Mouse (Mus musculus) embryonic facial prominence, embryonic 11.5 days (tissue): ENCODE data around the gene Grap. TPM values are rescaled to one million over a fixed set of nuclear protein-coding genes. Genes with fewer than 3 reads are reported as not detected.
A peak's percentile ranks its signal among the peaks of the same experiment; 100 is the strongest.

Experiments used
- ATAC-seq: fragments of 200-750 bp; cut with Nextera tagmentation; replicated peaks from 2 replicates; pipeline ENCODE4 v1.8.0; 2017; ENCODE audit warnings: low read depth; ENCODE audit not compliant: insufficient number of reproducible peaks, low FRiP score, low TSS enrichment
- DNase-seq: peaks from one replicate; pipeline ENCODE4 v3.0.0-alpha.2; 2015; ENCODE audit warnings: low spot score
- H3K27ac ChIP-seq: fragments of 300-500 bp; sonication (generic); replicated peaks from 2 replicates; pipeline ENCODE4 v1.5.1; 2014; ENCODE audit warnings: mild to moderate bottlenecking, low read depth, low read length, control low read depth
- H3K27me3 ChIP-seq: fragments of 300-500 bp; sonication (generic); 2 replicates; pipeline ENCODE4 v1.6.1; 2014; ENCODE audit warnings: mild to moderate bottlenecking, low read length, moderate library complexity, mixed read lengths; ENCODE audit not compliant: control insufficient read depth, insufficient read depth
- H3K36me3 ChIP-seq: fragments of 300-500 bp; sonication (generic); replicated peaks from 2 replicates; pipeline ENCODE4 v1.6.1; 2014; ENCODE audit warnings: low read depth, mild to moderate bottlenecking, low read length, moderate library complexity, mixed read lengths; ENCODE audit not compliant: control insufficient read depth, insufficient read depth
- H3K4me1 ChIP-seq: fragments of 300-500 bp; sonication (generic); 2 replicates; pipeline ENCODE4 v1.6.1; 2014; ENCODE audit warnings: low read length, mixed read lengths; ENCODE audit not compliant: control insufficient read depth, insufficient read depth
- H3K4me2 ChIP-seq: fragments of 300-500 bp; sonication (generic); 2 replicates; pipeline ENCODE4 v1.6.1; 2014; ENCODE audit warnings: low read depth, mild to moderate bottlenecking, control low read depth, low read length, moderate library complexity
- H3K4me3 ChIP-seq: fragments of 300-500 bp; sonication (generic); 2 replicates; pipeline ENCODE4 v1.5.1; 2014; ENCODE audit warnings: low read depth, low read length, control low read depth
- H3K9ac ChIP-seq: fragments of 300-500 bp; sonication (generic); replicated peaks from 2 replicates; pipeline ENCODE4 v1.6.1; 2014; ENCODE audit warnings: mild to moderate bottlenecking, control low read depth, low read length
- H3K9me3 ChIP-seq: fragments of 300-500 bp; sonication (generic); replicated peaks from 2 replicates; pipeline ENCODE4 v1.6.1; 2016; ENCODE audit warnings: mild to moderate bottlenecking, low read length, inconsistent platforms, mixed read lengths; ENCODE audit not compliant: control insufficient read depth
- WGBS: fragments of 180-500 bp; shearing (Covaris S2); extraction: QIAGEN DNeasy Blood & Tissue Kit; methylation state at CpG from one replicate; pipeline ENCODE4 v1.1.7; 2014; 5-methylcytosine and 5-hydroxymethylcytosine counted together
- polyA plus RNA-seq: library from polyadenylated mRNA; unstranded; fragments of >200 nt; fragmentation: Nextera tagmentation; extraction: Ambion mirVana; gene quantifications from 2 replicates; pipeline ENCODE4 v1.2.1, GENCODE M21; 2014

Gene Grap
- polyA plus RNA-seq, 1 experiment from 2014 or later = 3.4 TPM

GRCm38 (mm10) chr11:61685119-61685725 is 32.2 kb downstream of the Grap start:
- H3K9ac ChIP-seq = no peak overlapping the region
- ATAC-seq (no peak), DNase-seq (no peak)
- no peak overlapping the region; the same call in 1 of the 2 replicates for H3K4me2 ChIP-seq
- H3K27me3 ChIP-seq = peaks cover 14% of the 10 kb centered on the region
- no peaks in the 10 kb centered on the region for H3K9me3 ChIP-seq
- WGBS = 76% methylated on average over 8 of the region's 8 CpGs
- no peaks in the 10 kb centered on the region for H3K36me3 ChIP-seq
- no peak overlapping the region for H3K27ac ChIP-seq
- H3K4me1 ChIP-seq = no peaks in the 10 kb centered on the region; the same call in 1 of the 2 replicates
- no peak overlapping the region for H3K4me3 ChIP-seq

- H3K4me2 ChIP-seq = no peak overlapping the region
- H3K4me3 ChIP-seq = no peak overlapping the region
- H3K27me3 ChIP-seq = peaks cover 14% of the 10 kb centered on the region
- no peak overlapping the region for H3K27ac ChIP-seq
- H3K36me3 ChIP-seq = no peaks in the 10 kb centered on the region
- DNase-seq (no peak), ATAC-seq (no peak)
- H3K9me3 ChIP-seq = no peaks in the 10 kb centered on the region
- 68% methylated on average over 2 of the region's 2 CpGs for WGBS
- H3K4me1 ChIP-seq = no peaks in the 10 kb centered on the region; the same call in 1 of the 2 replicates
- H3K9ac ChIP-seq = no peak overlapping the region
Observed at GRCm38 (mm10) chr11:61686141-61686540, 33.1 kb downstream of the Grap start.

GRCm38 (mm10) chr11:61686906-61687453 is 33.9 kb downstream of the Grap start:
- no peak overlapping the region for H3K9ac ChIP-seq
- DNase-seq (no peak), ATAC-seq (no peak)
- H3K4me1 ChIP-seq = no peaks in the 10 kb centered on the region; the same call in 1 of the 2 replicates
- no peaks in the 10 kb centered on the region for H3K9me3 ChIP-seq
- peaks cover 14% of the 10 kb centered on the region for H3K27me3 ChIP-seq
- H3K27ac ChIP-seq = no peak overlapping the region
- no peak overlapping the region for H3K4me2 ChIP-seq
- 39% methylated on average over 10 of the region's 10 CpGs for WGBS
- no peak overlapping the region for H3K4me3 ChIP-seq
- no peaks in the 10 kb centered on the region for H3K36me3 ChIP-seq

- H3K4me1 ChIP-seq = no peaks in the 10 kb centered on the region; the same call in 1 of the 2 replicates
- no peak overlapping the region for H3K9ac ChIP-seq
- WGBS = 37% methylated on average over 2 of the region's 2 CpGs
- H3K4me3 ChIP-seq = no peak overlapping the region
- no peak overlapping the region for H3K27ac ChIP-seq
- no peaks in the 10 kb centered on the region for H3K9me3 ChIP-seq
- ATAC-seq (0 out of 2 replicates have a peak, but pooled peaks have one; percentile 19), DNase-seq (no peak)
- no peaks in the 10 kb centered on the region for H3K36me3 ChIP-seq
- H3K27me3 ChIP-seq = peaks cover 14% of the 10 kb centered on the region
- no peak overlapping the region for H3K4me2 ChIP-seq
Observed at GRCm38 (mm10) chr11:61687595-61687994, 34.5 kb downstream of the Grap start.

DNA sequence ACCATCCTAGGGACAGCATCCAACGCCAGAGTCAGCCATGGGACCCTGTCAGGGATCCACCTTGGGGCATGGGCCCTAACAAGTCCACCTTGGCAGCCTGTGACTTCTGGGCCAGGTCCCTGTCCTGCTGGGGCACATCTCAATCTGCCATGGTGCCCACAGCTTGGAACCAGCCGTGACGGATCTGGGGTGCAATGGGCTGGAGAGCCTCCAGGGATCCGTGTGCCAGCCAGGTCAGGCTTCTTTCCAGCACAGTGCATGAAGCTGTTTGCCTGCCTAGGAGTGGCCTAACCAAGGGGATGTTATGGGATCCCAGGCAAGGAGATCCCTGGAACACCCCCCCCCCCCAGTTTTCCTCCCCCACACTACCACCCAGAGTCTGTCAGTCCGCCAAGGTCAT is 39.9 kb downstream of the Grap start:
- DNase-seq = no peak
- no peak overlapping the region for H3K4me2 ChIP-seq
- 90% methylated on average over 5 of the region's 5 CpGs for WGBS
- no peaks in the 10 kb centered on the region for H3K27me3 ChIP-seq
- no peaks in the 10 kb centered on the region for H3K4me1 ChIP-seq
- H3K9ac ChIP-seq = no peak overlapping the region
- no peaks in the 10 kb centered on the region for H3K36me3 ChIP-seq
- H3K27ac ChIP-seq = no peak overlapping the region
- no peak overlapping the region for H3K4me3 ChIP-seq
- no peak for ATAC-seq
- H3K9me3 ChIP-seq = no peaks in the 10 kb centered on the region

GRCm38 (mm10) chr11:61698852-61699251 is 45.8 kb downstream of the Grap start:
- Histone ChIP-seq H3K9ac (no peak overlapping the region), H3K4me2 (no peak overlapping the region), H3K4me1 (no peaks in the 10 kb centered on the region), H3K36me3 (no peaks in the 10 kb centered on the region), H3K27me3 (no peaks in the 10 kb centered on the region), H3K27ac (no peak overlapping the region), H3K4me3 (no peak overlapping the region), H3K9me3 (no peaks in the 10 kb centered on the region)
- no peak for DNase-seq
- ATAC-seq = no peak

GRCm38 (mm10) chr11:61699460-61699859 is 46.4 kb downstream of the Grap start:
- Histone ChIP-seq H3K27ac (no peak overlapping the region), H3K9me3 (no peaks in the 10 kb centered on the region), H3K27me3 (no peaks in the 10 kb centered on the region), H3K4me3 (no peak overlapping the region), H3K9ac (no peak overlapping the region), H3K4me2 (no peak overlapping the region), H3K4me1 (no peaks in the 10 kb centered on the region), H3K36me3 (no peaks in the 10 kb centered on the region)
- 86% methylated on average over 5 of the region's 5 CpGs for WGBS
- no peak for DNase-seq
- no peak for ATAC-seq

- no peak overlapping the region for H3K9ac ChIP-seq
- no peaks in the 10 kb centered on the region for H3K36me3 ChIP-seq
- no peak overlapping the region for H3K4me2 ChIP-seq
- no peak overlapping the region for H3K27ac ChIP-seq
- DNase-seq = no peak
- no peaks in the 10 kb centered on the region for H3K27me3 ChIP-seq
- no peaks in the 10 kb centered on the region for H3K9me3 ChIP-seq
- ATAC-seq = no peak
- H3K4me1 ChIP-seq = no peaks in the 10 kb centered on the region
- WGBS = 65% methylated on average over 4 of the region's 4 CpGs
- no peak overlapping the region for H3K4me3 ChIP-seq
Observed at GRCm38 (mm10) chr11:61699933-61700332, 46.9 kb downstream of the Grap start.
